Mouse (Mus musculus): ENCODE data around the gene Itga1. TPM values are rescaled to one million over a fixed set of nuclear protein-coding genes. Genes with fewer than 3 reads are reported as not detected.

The Itga1 gene
- total RNA-seq, 2 experiments from 2014 or later, result 5.6 to 6.7 TPM

DNA sequence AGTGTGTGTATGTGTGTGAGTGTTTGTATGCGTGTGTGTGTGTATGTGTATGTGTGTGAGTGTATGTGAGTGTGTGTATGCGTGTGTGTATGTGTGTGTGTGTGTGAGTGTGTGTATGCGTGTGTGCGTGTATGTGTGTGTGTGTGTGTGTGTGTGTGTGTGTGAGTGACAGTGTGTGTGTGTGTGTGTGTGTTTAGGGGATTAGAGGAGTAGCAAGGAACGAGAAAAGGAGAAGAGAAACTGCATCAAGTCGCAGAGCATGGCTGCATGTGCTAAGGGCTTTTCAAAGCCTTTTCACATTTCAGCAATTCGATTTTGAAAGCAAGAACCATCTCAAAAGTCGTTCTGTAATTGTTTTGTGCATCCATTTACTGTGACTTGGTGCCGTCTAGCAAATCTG is 191.1 kb downstream of the Itga1 start:
- no peak for DNase-seq (ENCODE audit: low spot score in 2 of 2)

DNA sequence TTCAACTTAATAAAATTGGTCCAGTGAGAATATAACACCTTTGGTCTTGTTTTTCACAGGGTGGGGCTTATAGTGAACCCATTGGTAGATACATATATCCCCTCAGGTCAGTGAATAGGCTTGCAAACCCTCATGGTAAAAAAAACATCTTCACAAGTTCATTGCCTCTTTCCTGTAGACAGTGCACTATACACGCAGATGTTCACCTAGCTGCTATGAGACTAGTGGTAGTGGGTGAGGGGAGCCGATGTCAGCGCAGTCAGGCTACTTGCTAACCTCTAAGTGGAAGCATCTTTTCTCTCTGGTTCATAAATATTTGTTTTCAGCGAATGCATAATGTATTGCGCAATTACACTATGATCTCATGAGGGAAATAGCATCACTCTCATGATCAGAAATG is 192.2 kb downstream of the Itga1 start:
- no peak for DNase-seq (ENCODE audit: low spot score in 2 of 2)

DNA sequence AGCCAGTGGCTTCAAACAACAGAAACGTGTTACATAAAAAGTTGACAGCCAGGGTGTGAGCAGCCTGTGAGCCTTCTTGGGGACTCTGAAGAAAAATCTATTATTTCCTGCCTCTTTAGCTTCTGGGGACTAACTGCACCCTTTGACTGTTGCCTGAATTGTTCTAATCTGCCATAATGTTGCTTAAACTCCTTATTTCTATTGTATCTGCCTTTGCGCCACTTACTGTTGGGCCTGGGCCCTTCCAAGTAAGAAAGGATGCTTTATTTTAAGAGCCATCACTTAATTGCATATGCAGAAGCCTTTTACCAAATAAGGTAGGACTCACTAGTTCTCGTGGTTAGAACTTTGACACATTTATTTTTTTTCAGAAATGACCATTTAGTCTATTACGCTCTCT is 193.9 kb downstream of the Itga1 start:
- DNase-seq (ENCODE audit: low spot score in 2 of 2), result no peak

Other genes with a start within 250 kb of the Itga1 start
- gene Itga2, start 169.9 kb downstream of the Itga1 start, total RNA-seq (2021), result under 1 TPM in 1 of 2 experiments, not detected in 1; 0.07 TPM
- 10 to 100 TPM; 20.9 to 23.1 TPM for gene Pelo, start 11.8 kb downstream of the Itga1 start, total RNA-seq (2021)
- 1 to 10 TPM; 3.4 to 3.7 TPM for gene Gm49395, start within 50 bp of the Itga1 start, total RNA-seq (2021)

Data from left cerebral cortex, adult 18-20 months (tissue).